Mouse (Mus musculus) frontal cortex, postnatal 10 days (tissue): ENCODE measurements at regions not wholly inside any gene's neighbourhood (a gene's known extent, or its start where the extent isn't known, plus 50 kb on each side); places are given as distances from the start of the nearest gene placed in this dataset.

ENCODE experiments used
- DNase-seq, 2 experiments: peaks; one replicate each; pipeline ENCODE4 v3.0.0; 2022; ENCODE audit warnings: low spot score in 2 of 2, mixed read lengths in 1 of 2

- no peak for DNase-seq
Observed at GRCm38 (mm10) chr10:12061069-12061861, 718.1 kb downstream of the Epm2a start.

GRCm38 (mm10) chr10:12062302-12062701 lies 719.1 kb downstream of the Epm2a start:
- no peak for DNase-seq

DNA sequence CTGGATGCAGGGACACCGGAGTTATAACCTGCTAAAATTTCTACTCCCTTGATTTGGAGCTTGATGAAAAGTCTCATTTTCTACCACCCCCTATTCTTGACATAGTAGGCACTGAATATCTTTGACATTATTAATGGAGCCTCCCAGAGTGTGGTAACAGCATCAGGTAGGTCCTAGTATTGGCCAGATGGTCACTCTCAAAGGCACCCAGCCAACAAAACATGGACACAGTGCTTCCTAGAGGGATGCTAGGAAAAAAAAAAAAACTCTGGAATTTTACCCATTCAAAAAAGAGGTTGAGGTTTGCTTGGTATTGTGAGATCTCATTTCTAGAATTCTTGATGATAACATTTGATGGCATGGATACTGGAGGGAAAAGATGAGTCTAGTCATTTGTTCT lies 740.8 kb downstream of the Epm2a start:
- DNase-seq = no peak

DNA sequence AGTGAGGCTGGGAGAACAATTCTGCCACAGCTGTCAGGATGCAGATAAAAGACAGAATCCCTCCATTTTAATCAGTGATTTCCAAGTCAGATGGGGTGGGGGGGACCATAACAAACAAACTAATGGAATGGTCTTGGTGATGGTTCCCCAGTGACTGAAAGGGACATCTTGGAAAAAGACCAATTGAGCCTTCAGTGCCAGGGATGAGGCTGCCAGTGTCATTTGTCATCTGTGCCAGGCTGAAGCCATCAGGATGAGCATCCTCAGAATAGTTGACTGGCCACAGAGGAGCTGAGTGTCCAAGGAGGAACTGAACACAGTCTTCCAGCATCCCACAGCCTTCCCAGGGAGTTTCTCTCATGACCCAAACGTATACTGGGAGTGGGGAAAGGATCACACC lies 749.3 kb downstream of the Epm2a start:
- no peak for DNase-seq

DNA sequence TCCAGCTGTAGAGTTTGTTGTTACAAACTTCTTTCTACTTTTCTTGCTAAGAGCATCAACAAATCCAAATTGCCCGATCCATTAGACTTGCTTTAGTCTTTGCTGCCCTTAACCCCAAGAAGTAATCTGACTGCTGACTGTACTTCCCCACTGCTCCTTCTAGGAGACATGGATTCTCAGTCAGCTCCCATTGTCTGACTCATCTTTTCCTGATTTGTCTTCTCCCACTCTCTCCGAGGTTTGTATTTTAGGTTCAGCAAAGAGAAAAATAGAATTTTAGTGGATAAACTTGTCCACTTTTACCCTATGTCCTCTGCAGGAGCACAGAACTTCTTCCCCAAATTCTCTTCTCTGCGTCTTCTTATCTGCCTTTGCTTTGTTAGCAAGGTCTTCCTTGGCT lies 753.5 kb downstream of the Epm2a start:
- no peak for DNase-seq

DNA sequence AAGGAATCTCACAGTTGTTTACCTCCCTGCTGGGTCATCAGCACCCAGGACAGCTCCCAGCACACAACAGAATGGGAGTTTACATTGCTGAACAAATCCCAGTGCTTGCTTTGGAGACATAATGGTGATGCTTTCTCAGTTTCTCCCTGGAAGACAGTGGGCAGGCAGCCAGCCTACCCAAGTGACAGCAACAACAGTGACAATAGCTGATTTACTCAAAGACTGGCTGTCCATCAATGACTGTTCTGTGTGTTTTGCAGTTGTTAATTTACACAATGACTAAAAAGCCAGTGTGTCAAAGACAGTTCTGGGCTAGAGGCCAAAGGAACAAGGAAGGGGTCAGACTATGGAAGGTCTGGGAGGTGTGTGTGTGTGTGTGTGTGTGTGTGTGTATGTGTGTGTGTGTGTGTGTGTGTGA lies 762.2 kb downstream of the Utrn start:
- peak; percentile 6 to 8 for DNase-seq

DNA sequence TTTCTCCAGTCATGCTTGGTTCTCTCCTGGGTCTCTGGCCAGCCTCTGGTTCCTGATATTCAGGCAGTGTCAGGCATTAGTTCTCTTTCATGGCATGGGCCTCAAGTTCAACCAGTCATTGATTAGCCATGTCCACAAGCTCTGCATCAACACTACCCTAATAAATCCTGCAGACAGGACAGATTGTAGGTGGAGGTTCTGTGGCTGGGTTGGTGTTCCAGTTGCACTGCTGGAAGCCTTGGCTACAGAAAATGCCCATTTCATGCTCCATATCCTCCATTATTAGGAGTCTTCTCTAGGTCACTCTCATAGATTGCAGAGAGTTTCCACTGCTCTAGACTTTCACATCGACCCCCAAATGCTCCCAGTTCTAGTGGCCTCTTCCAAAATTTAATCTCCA lies 757.4 kb downstream of the Utrn start:
- DNase-seq = no peak

- DNase-seq = no peak
Observed at GRCm38 (mm10) chr10:12115767-12116166, 753.4 kb downstream of the Utrn start.

- peak; percentile 5 to 6 for DNase-seq
Observed at GRCm38 (mm10) chr10:12116662-12117303, 752.4 kb downstream of the Utrn start.

GRCm38 (mm10) chr10:12124272-12124671 lies 744.9 kb downstream of the Utrn start:
- no peak for DNase-seq

- DNase-seq = no peak
Observed at GRCm38 (mm10) chr10:12129486-12129885, 739.7 kb downstream of the Utrn start.

- no peak for DNase-seq
Observed at GRCm38 (mm10) chr10:12144691-12145090, 724.5 kb downstream of the Utrn start.

- DNase-seq = no peak
Observed at GRCm38 (mm10) chr10:12146942-12147537, 722.1 kb downstream of the Utrn start.

GRCm38 (mm10) chr10:12170243-12170642 lies 698.9 kb downstream of the Utrn start:
- DNase-seq = no peak

DNA sequence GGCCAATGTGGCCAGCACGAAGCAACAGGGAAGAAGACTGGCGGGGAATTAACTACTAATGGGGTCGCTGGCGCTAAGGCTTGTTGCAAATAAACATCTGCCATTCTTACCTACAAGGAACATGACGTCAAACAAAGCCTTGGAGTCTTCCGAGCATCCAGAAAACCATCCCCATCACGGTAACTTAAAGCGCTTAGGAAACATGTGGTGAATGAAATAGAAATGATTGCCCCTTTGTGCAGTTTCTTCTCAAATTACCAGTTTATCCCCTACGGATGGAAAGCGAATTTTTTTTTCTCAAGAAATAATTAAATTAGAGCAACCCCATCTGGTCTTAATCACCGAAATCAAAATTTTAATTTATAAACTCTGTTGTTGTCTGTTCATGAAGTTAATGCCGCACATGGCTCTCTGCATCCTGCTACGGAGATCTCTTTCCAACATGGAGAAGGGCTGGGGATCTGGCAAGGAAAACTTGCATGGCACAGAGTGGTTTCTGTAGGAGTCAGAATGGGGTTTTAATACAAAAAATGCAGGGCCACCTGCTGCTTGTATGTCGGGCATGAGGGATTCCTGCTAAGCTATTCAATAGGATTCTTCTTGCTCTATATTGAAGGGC lies 694.9 kb downstream of the Utrn start:
- no peak for DNase-seq

DNA sequence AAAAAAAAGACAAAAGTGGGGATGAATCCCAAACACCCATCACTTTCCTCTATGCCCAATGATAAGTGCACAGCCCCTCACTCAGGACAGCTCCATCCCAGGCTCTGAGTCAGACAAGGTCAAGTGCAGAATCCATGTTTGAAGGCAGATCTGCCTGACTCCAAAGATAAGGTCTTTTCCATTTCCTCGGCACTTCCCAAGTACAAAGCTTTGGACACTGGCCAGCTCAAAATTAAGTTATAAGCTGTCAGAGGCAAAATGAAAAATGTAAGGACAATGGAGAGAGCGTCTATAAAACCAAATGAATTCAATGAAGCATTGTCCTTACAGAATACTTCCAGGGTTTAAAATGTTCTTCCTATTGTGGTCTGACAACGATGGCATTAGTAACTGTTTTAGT lies 694.0 kb downstream of the Utrn start:
- no peak for DNase-seq

GRCm38 (mm10) chr10:12177482-12177881 lies 691.7 kb downstream of the Utrn start:
- no peak for DNase-seq

GRCm38 (mm10) chr10:12180965-12181364 lies 688.2 kb downstream of the Utrn start:
- no peak for DNase-seq

DNA sequence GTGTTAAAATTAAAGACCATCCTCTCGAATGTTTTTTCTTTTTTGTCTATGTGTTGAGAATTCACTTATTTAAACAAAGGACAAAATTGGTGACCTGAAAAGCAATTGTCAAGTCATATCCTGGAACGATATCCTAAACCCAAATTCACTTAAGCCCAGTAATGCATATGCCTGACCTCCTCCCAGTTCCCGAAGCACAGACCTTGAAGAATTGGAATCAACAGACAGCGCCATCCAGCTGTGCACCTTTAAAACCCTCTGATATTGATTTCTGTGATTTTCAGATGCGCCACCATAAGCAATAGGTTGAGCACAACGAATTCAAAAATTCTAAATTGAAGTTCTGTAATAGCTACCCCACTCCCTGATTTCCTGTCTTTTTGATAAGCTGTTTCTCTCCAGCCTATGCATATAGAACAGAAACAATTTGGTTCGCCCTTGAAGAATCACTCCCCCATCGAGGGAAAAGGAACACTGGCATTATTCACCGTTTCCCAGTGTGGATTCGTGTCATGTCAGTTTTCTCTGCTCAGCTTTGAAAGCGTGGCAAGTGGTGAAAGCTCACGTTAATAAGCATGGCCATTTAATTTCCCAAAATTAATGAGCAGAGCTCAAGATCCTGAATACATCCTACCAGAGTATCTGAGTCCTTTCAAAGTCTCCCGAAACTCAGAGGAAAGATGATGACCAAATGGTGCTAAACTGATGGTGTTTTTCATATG lies 682.1 kb downstream of the Utrn start:
- no peak for DNase-seq

DNA sequence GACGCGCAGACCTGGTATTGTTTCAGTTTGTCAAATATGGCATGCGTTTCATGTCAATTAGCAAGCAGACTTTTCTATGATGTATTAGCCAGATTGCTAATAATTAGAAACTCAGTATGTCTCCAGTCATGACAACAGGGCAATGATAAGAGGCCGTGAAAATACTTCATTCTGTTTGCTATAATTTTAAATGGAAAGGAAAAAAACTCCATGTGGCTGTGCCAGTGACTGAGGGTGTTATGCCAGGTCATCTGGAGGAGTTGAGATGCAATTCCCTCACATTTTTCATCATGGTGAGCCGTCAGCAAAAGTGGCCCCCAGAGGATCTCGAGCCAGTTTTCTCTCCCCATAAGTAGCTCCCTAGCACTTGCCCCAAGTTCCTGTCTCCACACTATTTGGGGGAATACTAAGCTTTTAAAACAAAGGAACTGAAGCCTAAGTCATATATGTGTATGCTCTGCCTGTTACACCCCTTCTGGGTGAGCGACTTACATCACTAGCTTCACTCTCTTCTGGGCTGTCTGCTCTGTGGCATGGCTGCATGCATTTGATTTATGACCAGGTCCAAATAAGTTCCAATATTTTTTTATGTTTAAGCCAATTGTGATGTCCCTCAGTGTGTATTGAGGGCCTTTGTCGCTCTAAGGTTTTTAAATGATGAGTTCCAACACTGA lies 681.4 kb downstream of the Utrn start:
- no peak for DNase-seq

GRCm38 (mm10) chr10:12190435-12190834 lies 678.7 kb downstream of the Utrn start:
- DNase-seq = no peak
